Mouse (Mus musculus) spleen, adult 2 months (tissue): ENCODE results near the gene Dcaf11.

Source experiments
- CTCF ChIP-seq: fragments of 200-500 bp; IDR thresholded peaks from 2 replicates; pipeline ENCODE4 v1.5.1; 2011; ENCODE audit warnings: mild to moderate bottlenecking, inconsistent platforms; ENCODE audit not compliant: insufficient read depth, insufficient read length, insufficient replicate concordance; ENCODE audit errors: extremely low read depth
- POLR2A ChIP-seq: fragments of 200-500 bp; IDR thresholded peaks from 2 replicates; pipeline ENCODE4 v1.6.1; 2011; ENCODE audit warnings: low read depth, low read length, inconsistent platforms

GRCm38 (mm10) chr14:55579511-55580496 is 20.0 kb downstream of the Dcaf11 start:
- TF ChIP-seq CTCF, result no peak
- TF ChIP-seq POLR2A, result no peak
